Mouse (Mus musculus): ENCODE data around the gene Fam214a.

GRCm38 (mm10) chr9:74923291-74923977 lies 29.2 kb upstream of the Fam214a start:
- TF ChIP-seq CTCF (IDR thresholded peaks at IDR 0.05; ENCODE audit: insufficient read depth, low read depth, low read length) (no peak), POLR2A (IDR thresholded peaks at IDR 0.05; ENCODE audit: insufficient read depth, low read depth, low read length) (no peak)
